Mouse (Mus musculus) heart, embryonic 11.5 days (tissue): ENCODE measurements at regions not wholly inside any gene's neighbourhood (a gene's known extent, or its start where the extent isn't known, plus 50 kb on each side); places are given as distances from the start of the nearest gene placed in this dataset.
"Not testable (repeated sequence)": the region's sequence is repeated elsewhere in the genome, so short reads cannot be mapped to it uniquely, and the experiment has no call there.

Experiments used
- ATAC-seq: fragments of 200-750 bp; cut with Nextera tagmentation; replicated peaks from 2 replicates; pipeline ENCODE4 v1.8.0; 2017; ENCODE audit warnings: moderate library complexity; ENCODE audit not compliant: insufficient number of reproducible peaks, low FRiP score, low TSS enrichment
- H3K27ac ChIP-seq: fragments of 300-500 bp; sonication (generic); 2 replicates; pipeline ENCODE4 v1.5.1; 2014; ENCODE audit warnings: mild to moderate bottlenecking, low read depth, low read length
- H3K27me3 ChIP-seq: fragments of 300-500 bp; sonication (generic); 2 replicates; pipeline ENCODE4 v1.6.1; 2014; ENCODE audit warnings: mild to moderate bottlenecking, low read length, mixed read lengths; ENCODE audit not compliant: control insufficient read depth, insufficient read depth
- H3K36me3 ChIP-seq: fragments of 300-500 bp; sonication (generic); 2 replicates; pipeline ENCODE4 v1.6.1; 2014; ENCODE audit warnings: mild to moderate bottlenecking, low read length, moderate library complexity, mixed read lengths; ENCODE audit not compliant: control insufficient read depth, insufficient read depth
- H3K4me1 ChIP-seq: fragments of 300-500 bp; sonication (generic); 2 replicates; pipeline ENCODE4 v1.6.1; 2014; ENCODE audit warnings: low read length; ENCODE audit not compliant: control insufficient read depth, insufficient read depth
- H3K4me2 ChIP-seq: fragments of 300-500 bp; sonication (generic); 2 replicates; pipeline ENCODE4 v1.6.1; 2014; ENCODE audit warnings: mild to moderate bottlenecking, moderate library complexity
- H3K4me3 ChIP-seq: fragments of 300-500 bp; sonication (generic); 2 replicates; pipeline ENCODE4 v1.5.1; 2014; ENCODE audit warnings: low read depth, low read length
- H3K9ac ChIP-seq: fragments of 300-500 bp; sonication (generic); 2 replicates; pipeline ENCODE4 v1.6.1; 2014; ENCODE audit warnings: mild to moderate bottlenecking, low read depth, low read length, moderate library complexity
- H3K9me3 ChIP-seq: fragments of 300-500 bp; sonication (generic); replicated peaks from 2 replicates; pipeline ENCODE4 v1.6.1; 2016; ENCODE audit warnings: low read length; ENCODE audit not compliant: control insufficient read depth
- WGBS: fragments of 180-500 bp; shearing (Covaris S2); extraction: QIAGEN DNeasy Blood & Tissue Kit; methylation state at CpG from one replicate; pipeline ENCODE4 v1.1.7; 2014; ENCODE audit not compliant: insufficient replicate concordance; 5-methylcytosine and 5-hydroxymethylcytosine counted together

DNA sequence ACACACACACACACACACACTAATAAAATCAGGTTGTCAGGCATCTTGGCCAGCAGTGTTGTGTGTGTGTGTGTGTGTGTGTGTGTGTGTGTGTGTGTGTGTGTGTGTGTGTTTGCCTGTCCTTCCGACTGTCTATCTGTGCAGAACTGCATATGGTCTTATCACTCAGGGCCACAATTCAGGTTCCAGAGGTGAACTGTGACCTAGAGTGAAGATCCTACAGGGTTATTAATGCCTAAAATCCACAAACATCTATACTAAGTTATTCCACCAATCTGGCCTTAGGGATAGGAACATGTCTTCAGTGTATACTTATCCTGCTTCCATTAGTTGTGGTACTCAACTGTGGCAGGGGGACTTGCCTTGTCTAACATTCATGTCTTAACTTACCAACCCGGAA is 96.7 kb downstream of the Zfp369 start:
- H3K27me3 ChIP-seq, ATAC-seq, H3K4me2 ChIP-seq, H3K4me1 ChIP-seq, H3K27ac ChIP-seq, H3K4me3 ChIP-seq, H3K9ac ChIP-seq, H3K36me3 ChIP-seq, H3K9me3 ChIP-seq: not testable (repeated sequence)
- 75% methylated on average over 1 of the region's 2 CpGs for WGBS

DNA sequence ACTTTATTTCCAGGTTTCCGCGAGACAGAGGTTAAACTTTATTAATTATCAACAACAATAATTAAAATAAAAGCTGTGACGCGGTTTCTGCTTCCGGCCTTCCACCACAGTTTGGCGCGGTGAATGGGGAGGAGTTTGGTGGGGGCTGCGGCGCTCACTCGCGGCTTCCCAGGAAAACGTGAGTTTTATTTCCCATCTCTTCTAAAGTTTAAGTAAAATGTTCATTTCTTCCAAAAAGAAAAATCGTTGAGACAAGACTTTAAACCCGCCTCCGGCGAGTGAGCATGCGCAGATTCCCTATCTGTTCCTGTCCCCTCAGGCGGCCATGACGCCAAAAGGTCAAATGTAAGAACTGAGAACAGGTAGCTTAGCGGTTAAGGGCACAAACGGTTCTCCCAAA is 100.8 kb downstream of the Zfp369 start:
- ATAC-seq, H3K9ac ChIP-seq, H3K4me3 ChIP-seq, H3K27ac ChIP-seq, H3K36me3 ChIP-seq, H3K9me3 ChIP-seq, H3K4me1 ChIP-seq, H3K27me3 ChIP-seq, H3K4me2 ChIP-seq: not testable (repeated sequence)
- 50% methylated on average over 19 of the region's 21 CpGs for WGBS

DNA sequence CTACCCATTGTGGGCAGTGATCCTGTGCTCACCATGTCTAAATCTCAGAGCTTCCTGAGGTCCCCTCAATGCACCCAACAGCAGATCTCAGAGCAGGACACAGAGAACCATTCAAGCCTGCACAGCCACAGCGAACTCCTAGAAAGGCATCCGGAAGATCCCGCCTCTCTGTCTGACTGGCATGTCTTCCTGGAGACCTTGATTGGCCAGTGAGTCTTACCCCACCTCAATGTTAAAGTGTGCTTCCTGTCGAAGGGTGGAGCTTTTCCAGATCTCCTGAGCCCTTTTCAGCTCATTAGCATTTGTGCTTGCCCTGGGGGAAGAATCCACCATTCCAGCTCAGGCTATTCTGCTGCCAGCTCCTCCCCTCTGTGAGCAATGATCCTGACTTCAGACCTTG is 97.5 kb upstream of the Gm10139 start:
- not testable (repeated sequence) for H3K36me3 ChIP-seq, H3K9ac ChIP-seq, H3K9me3 ChIP-seq, H3K4me3 ChIP-seq, H3K4me1 ChIP-seq, H3K4me2 ChIP-seq, H3K27me3 ChIP-seq, ATAC-seq, H3K27ac ChIP-seq
- 68% methylated on average over 4 of the region's 4 CpGs for WGBS

DNA sequence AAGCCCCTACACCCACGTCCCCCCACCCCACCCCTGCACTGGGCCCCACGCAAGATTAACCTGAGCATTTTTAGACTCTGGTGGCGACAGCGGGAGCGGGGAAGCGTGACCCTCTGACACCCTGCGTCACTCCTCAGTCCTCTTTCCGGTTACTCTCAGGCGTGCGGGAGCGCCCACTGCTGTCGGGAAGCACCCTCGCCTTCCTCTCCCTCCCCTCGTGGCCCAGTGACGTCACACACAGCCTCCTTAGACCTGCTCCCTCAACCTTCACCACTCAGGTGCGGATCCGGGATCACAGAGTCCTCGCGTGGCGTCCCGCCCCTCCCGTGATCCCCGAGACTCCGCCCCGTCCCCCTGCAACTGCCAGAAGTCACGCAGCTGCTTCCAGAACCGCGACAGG is 92.3 kb upstream of the Gm10139 start:
- Histone ChIP-seq H3K4me2 (peak overlapping the region; percentile 52), H3K4me3 (peak overlapping the region; percentile 30)
- not testable (repeated sequence) for H3K9ac ChIP-seq, H3K27ac ChIP-seq, ATAC-seq, H3K4me1 ChIP-seq, H3K27me3 ChIP-seq, H3K36me3 ChIP-seq, H3K9me3 ChIP-seq
- 4% methylated on average over 26 of the region's 28 CpGs for WGBS
